Mouse (Mus musculus) CH12.LX (cell line): Measurements from ENCODE around the gene Tmem72. TPM values are rescaled to one million over a fixed set of nuclear protein-coding genes. Genes with fewer than 3 reads are reported as not detected.

ENCODE experiments used
- DNase-seq: peaks from one replicate; pipeline ENCODE4 v3.0.0-alpha.2; 2013; ENCODE audit errors: extremely low read depth
- H3K27ac ChIP-seq: 2 replicates; pipeline ENCODE4 v1.5.1; 2012; ENCODE audit warnings: low read depth, mild to moderate bottlenecking, control low read depth, moderate library complexity; ENCODE audit not compliant: insufficient read depth
- H3K27me3 ChIP-seq: replicated peaks from 2 replicates; pipeline ENCODE3; 2012; ENCODE audit warnings: inconsistent platforms
- H3K36me3 ChIP-seq, 2 experiments: replicated peaks in 1 of 2; 2 replicates each; pipeline versions ENCODE3 to v1.6.1; 2012; ENCODE audit warnings: inconsistent platforms in 1 of 2, low read length in 1 of 2, mild to moderate bottlenecking in 1 of 2, mixed read lengths in 1 of 2, moderate library complexity in 1 of 2; ENCODE audit not compliant: control insufficient read depth in 1 of 2, insufficient read depth in 1 of 2
- H3K4me1 ChIP-seq, 2 experiments: 2 replicates each; pipeline ENCODE4 v1.6.1; 2012; ENCODE audit warnings: inconsistent platforms in 1 of 2, moderate library complexity in 1 of 2; ENCODE audit not compliant: insufficient read depth in 2 of 2, control insufficient read depth in 1 of 2
- H3K4me2 ChIP-seq: 2 replicates; pipeline ENCODE4 v1.6.1; 2012; ENCODE audit warnings: low read depth, mild to moderate bottlenecking, control low read depth; ENCODE audit not compliant: poor library complexity, insufficient read depth, severe bottlenecking
- H3K4me3 ChIP-seq, 3 experiments: fragments of 150-350 bp in 1 of 3; sonication (generic) in 1 of 3; replicated peaks in 1 of 3; 2 replicates each; pipeline versions ENCODE3 to v1.5.1; 2011 to 2012; ENCODE audit warnings: low read depth in 2 of 3, low read length in 2 of 3, mild to moderate bottlenecking in 2 of 3, moderate library complexity in 2 of 3, control low read depth in 1 of 3, improper control_type of control experiment in 1 of 3, inconsistent platforms in 1 of 3, mixed read lengths in 1 of 3; ENCODE audit not compliant: poor library complexity in 1 of 3
- H3K79me2 ChIP-seq: replicated peaks from 2 replicates; pipeline ENCODE4 v1.6.1; 2012; ENCODE audit warnings: mild to moderate bottlenecking, moderate library complexity; ENCODE audit not compliant: control insufficient read depth, poor library complexity, insufficient read depth, severe bottlenecking; ENCODE audit errors: extremely low read depth
- H3K9ac ChIP-seq: 2 replicates; pipeline ENCODE4 v1.6.1; 2012; ENCODE audit warnings: low read depth, mild to moderate bottlenecking, control low read depth, moderate library complexity; ENCODE audit not compliant: insufficient read depth
- H3K9me3 ChIP-seq: replicated peaks from 2 replicates; pipeline ENCODE3; 2012; ENCODE audit warnings: low read length, inconsistent platforms, mixed read lengths
- CTCF ChIP-seq, 2 experiments: IDR thresholded peaks in 1 of 2; conservative IDR thresholded peaks in 1 of 2; 2 replicates each; pipeline ENCODE4 v1.5.1; 2011 to 2012; ENCODE audit warnings: low read depth in 2 of 2, low read length in 2 of 2, improper control_type of control experiment in 1 of 2, inconsistent platforms in 1 of 2, mild to moderate bottlenecking in 1 of 2, moderate library complexity in 1 of 2
- E2F4 ChIP-seq: IDR thresholded peaks from 2 replicates; pipeline ENCODE4 v1.6.1; 2011; ENCODE audit warnings: low read depth, low read length, improper control_type of control experiment; ENCODE audit not compliant: insufficient replicate concordance
- EP300 ChIP-seq: IDR thresholded peaks from 2 replicates; pipeline ENCODE4 v1.6.1; 2011; ENCODE audit warnings: low read length, improper control_type of control experiment
- ETS1 ChIP-seq: conservative IDR thresholded peaks from 2 replicates; pipeline ENCODE4 v1.6.1; 2012; ENCODE audit warnings: low read depth, mild to moderate bottlenecking, inconsistent platforms, low read length, improper control_type of control experiment, moderate library complexity
- HCFC1 ChIP-seq: IDR thresholded peaks from 2 replicates; pipeline ENCODE4 v1.6.1; 2012; ENCODE audit warnings: low read depth, mild to moderate bottlenecking, inconsistent platforms, low read length, improper control_type of control experiment
- IRF4 ChIP-seq: IDR thresholded peaks from 2 replicates; pipeline ENCODE4 v1.6.1; 2014; ENCODE audit warnings: low read depth, mild to moderate bottlenecking, inconsistent platforms, low read length, improper control_type of control experiment
- JUN ChIP-seq: IDR thresholded peaks from 2 replicates; pipeline ENCODE4 v1.6.1; 2011; ENCODE audit warnings: low read depth, mild to moderate bottlenecking, low read length, improper control_type of control experiment, moderate library complexity; ENCODE audit not compliant: insufficient read depth
- JUND ChIP-seq: conservative IDR thresholded peaks from 2 replicates; pipeline ENCODE4 v1.6.1; 2011; ENCODE audit warnings: low read depth, low read length, improper control_type of control experiment
- MAX ChIP-seq: IDR thresholded peaks from 2 replicates; pipeline ENCODE4 v1.6.1; 2011; ENCODE audit warnings: low read length, improper control_type of control experiment
- MEF2A ChIP-seq: IDR thresholded peaks from 2 replicates; pipeline ENCODE4 v1.6.1; 2014; ENCODE audit warnings: low read depth, mild to moderate bottlenecking, inconsistent platforms, low read length, improper control_type of control experiment, borderline replicate concordance
- MXI1 ChIP-seq: IDR thresholded peaks from 2 replicates; pipeline ENCODE4 v1.6.1; 2011; ENCODE audit warnings: mild to moderate bottlenecking, low read depth, low read length, improper control_type of control experiment
- MYC ChIP-seq: IDR thresholded peaks from 2 replicates; pipeline ENCODE4 v1.6.1; 2011; ENCODE audit warnings: low read depth, mild to moderate bottlenecking, improper control_type of control experiment, low read length
- NRF1 ChIP-seq: IDR thresholded peaks from 2 replicates; pipeline ENCODE4 v1.6.1; 2014; ENCODE audit warnings: low read depth, mild to moderate bottlenecking, inconsistent platforms, low read length, improper control_type of control experiment, moderate library complexity
- PAX5 ChIP-seq: IDR thresholded peaks from 2 replicates; pipeline ENCODE4 v1.6.1; 2012; ENCODE audit warnings: low read length, inconsistent platforms, mixed read lengths
- POLR2A ChIP-seq: IDR thresholded peaks from 2 replicates; pipeline ENCODE4 v1.6.1; 2011; ENCODE audit warnings: low read depth, mild to moderate bottlenecking, improper control_type of control experiment, low read length
- POLR2AphosphoS2 ChIP-seq: IDR thresholded peaks from 2 replicates; pipeline ENCODE4 v1.6.1; 2011; ENCODE audit warnings: low read depth, low read length, improper control_type of control experiment
- RCOR1 ChIP-seq: conservative IDR thresholded peaks from 2 replicates; pipeline ENCODE4 v1.6.1; 2012; ENCODE audit warnings: low read depth, mild to moderate bottlenecking, inconsistent platforms, low read length, improper control_type of control experiment
- SIN3A ChIP-seq: IDR thresholded peaks from 2 replicates; pipeline ENCODE4 v1.6.1; 2012; ENCODE audit warnings: low read length, improper control_type of control experiment, inconsistent platforms
- SMC3 ChIP-seq: IDR thresholded peaks from 2 replicates; pipeline ENCODE4 v1.6.1; 2011; ENCODE audit warnings: low read depth, low read length, improper control_type of control experiment
- TBP ChIP-seq: conservative IDR thresholded peaks from 2 replicates; pipeline ENCODE4 v1.6.1; 2011; ENCODE audit warnings: low read depth, low read length, improper control_type of control experiment
- TCF12 ChIP-seq: IDR thresholded peaks from 2 replicates; pipeline ENCODE4 v1.6.1; 2014; ENCODE audit warnings: low read depth, mild to moderate bottlenecking, inconsistent platforms, low read length, improper control_type of control experiment
- USF2 ChIP-seq: conservative IDR thresholded peaks from 2 replicates; pipeline ENCODE4 v1.6.1; 2011; ENCODE audit warnings: low read depth, low read length, improper control_type of control experiment
- ZC3H11A ChIP-seq: IDR thresholded peaks from 2 replicates; pipeline ENCODE4 v1.6.1; 2012; ENCODE audit warnings: low read depth, mild to moderate bottlenecking, inconsistent platforms, low read length, improper control_type of control experiment
- ZKSCAN1 ChIP-seq: IDR thresholded peaks from 2 replicates; pipeline ENCODE4 v1.6.1; 2012; ENCODE audit warnings: low read depth, inconsistent platforms, low read length, improper control_type of control experiment, borderline replicate concordance
- ZNF384 ChIP-seq: IDR thresholded peaks from 2 replicates; pipeline ENCODE4 v1.6.1; 2012; ENCODE audit warnings: low read depth, low read length, improper control_type of control experiment, inconsistent platforms
- dilution Hi-C: fragments of 300-500 bp; cut with MboI; formaldehyde crosslinking; loops from 2 replicates; pipeline ENCODE4 v1.14.3; 2020; ENCODE audit warnings: low sequenced_read_pairs; ENCODE audit not compliant: extremely low pct_unique_long_range_greater_than_20kb, extremely low pct_ligation_motif_present
- in situ Hi-C: fragments of 300-500 bp; cut with MboI; formaldehyde crosslinking; loops from 3 replicates; pipeline ENCODE4 v1.14.3; 2019; ENCODE audit warnings: low sequenced_read_pairs, low pct_ligation_motif_present, low pct_unique_long_range_greater_than_20kb, mixed read lengths
- polyA plus RNA-seq: library from polyadenylated mRNA; unstranded; fragments of >175 nt; gene quantifications from 2 replicates; pipeline ENCODE4 v1.2.1, GENCODE M21; 2012; ENCODE audit warnings: low read depth; ENCODE audit not compliant: insufficient read length
- total RNA-seq, 2 experiments: library from RNA; depleted of rRNA; stranded (reverse); fragments of 300-350 nt in 1 of 2; fragments of >200 nt in 1 of 2; gene quantifications; 2 replicates each; pipeline ENCODE4 v1.2.3; 2012 to 2014

Gene Tmem72
- total and polyA plus RNA-seq, 3 experiments, result 0.01 to 0.04 (median 0.01) TPM

DNA sequence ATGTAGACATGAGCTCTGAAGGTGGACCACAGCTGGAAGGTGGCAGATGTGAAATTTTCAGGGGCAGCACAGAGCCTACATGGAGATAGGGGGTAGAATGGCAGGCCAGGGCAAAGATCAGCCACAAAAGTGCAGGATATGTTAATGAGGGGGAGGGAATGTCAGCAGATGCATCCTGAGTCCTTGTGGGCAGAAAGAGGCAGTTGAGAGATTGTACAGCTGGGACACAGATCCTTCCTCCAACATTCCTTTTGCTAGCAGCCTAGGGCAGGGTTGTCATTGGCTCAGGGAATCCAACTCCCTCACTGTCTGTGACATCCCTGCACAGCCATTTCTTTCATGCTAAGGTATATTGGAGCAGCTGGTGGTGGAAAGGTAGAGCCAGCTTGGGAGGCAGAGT lies 15.9 kb downstream of the Tmem72 start:
- DNase-seq, result no peak
- no peak overlapping the region for H3K4me3 ChIP-seq
- H3K36me3 ChIP-seq, result no peaks in the 10 kb centered on the region
- no peak overlapping the region for H3K27ac ChIP-seq
- TF ChIP-seq POLR2AphosphoS2 (no peak), MYC (no peak), MXI1 (no peak), POLR2A (no peak), SIN3A (no peak), JUN (no peak), CTCF (conservative IDR thresholded peaks at IDR 0.05 in 1 of 2, IDR thresholded peaks at IDR 0.05 in 1 of 2; ENCODE audit: low read depth in 2 of 2, low read length in 2 of 2) (no peak), HCFC1 (no peak), E2F4 (no peak), IRF4 (no peak), TBP (no peak), ZNF384 (no peak), PAX5 (no peak)
- in situ Hi-C loops (no loop called here), dilution Hi-C loops (no loop called here)
- H3K79me2 ChIP-seq, result no peaks in the 10 kb centered on the region
- H3K27me3 ChIP-seq, result no peaks in the 10 kb centered on the region
- peaks cover 5 to 18% of the 10 kb centered on the region in 2 experiments for H3K4me1 ChIP-seq
- no peak overlapping the region for H3K4me2 ChIP-seq
- no peaks in the 10 kb centered on the region for H3K9me3 ChIP-seq
- H3K9ac ChIP-seq, result no peak overlapping the region

DNA sequence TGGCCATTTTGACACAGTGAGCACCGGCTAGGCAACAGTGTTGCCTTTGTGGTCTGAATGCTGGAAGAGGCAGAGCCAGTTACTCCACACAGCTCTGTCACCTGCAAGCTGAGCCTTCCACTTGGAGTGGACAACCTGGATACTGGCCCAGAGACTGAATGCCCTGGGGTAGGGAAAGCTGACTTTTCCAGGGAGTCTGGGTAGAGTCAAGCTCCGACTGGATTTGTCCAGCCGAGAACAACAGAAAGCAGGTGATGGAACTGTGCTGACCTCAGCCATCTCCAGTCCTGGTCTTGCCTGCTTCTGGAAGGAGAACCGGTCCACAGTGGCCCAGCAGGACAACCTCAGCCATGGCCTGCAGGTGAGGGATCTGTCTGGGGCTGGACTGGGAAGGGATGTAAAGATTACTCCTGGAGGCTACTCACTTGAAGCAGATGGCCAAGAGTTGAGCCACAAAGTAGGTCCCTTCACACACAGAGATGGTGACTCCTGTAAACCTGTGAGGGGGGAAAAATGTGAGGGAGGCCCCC lies 18.8 kb downstream of the Tmem72 start:
- Histone ChIP-seq H3K36me3 (no peaks in the 10 kb centered on the region), H3K27me3 (no peaks in the 10 kb centered on the region), H3K9me3 (no peaks in the 10 kb centered on the region), H3K4me3 (no peak overlapping the region), H3K4me2 (no peak overlapping the region), H3K27ac (no peak overlapping the region), H3K79me2 (no peaks in the 10 kb centered on the region), H3K4me1 (peaks cover 16 to 39% of the 10 kb centered on the region in 2 experiments), H3K9ac (no peak overlapping the region)
- dilution Hi-C loops, result no loop called here
- no peak for TF ChIP-seq JUN
- no peak for TF ChIP-seq MAX
- TF ChIP-seq MYC, result no peak
- TF ChIP-seq CTCF (conservative IDR thresholded peaks at IDR 0.05 in 1 of 2, IDR thresholded peaks at IDR 0.05 in 1 of 2; ENCODE audit: low read depth in 2 of 2, low read length in 2 of 2), result no peak
- no peak for TF ChIP-seq USF2
- in situ Hi-C loops, result loop anchor here (5.0 kb wide), 1 partner anchor 46 kb away; the partner anchor contains the start of gene Depp1
- no peak for DNase-seq

DNA sequence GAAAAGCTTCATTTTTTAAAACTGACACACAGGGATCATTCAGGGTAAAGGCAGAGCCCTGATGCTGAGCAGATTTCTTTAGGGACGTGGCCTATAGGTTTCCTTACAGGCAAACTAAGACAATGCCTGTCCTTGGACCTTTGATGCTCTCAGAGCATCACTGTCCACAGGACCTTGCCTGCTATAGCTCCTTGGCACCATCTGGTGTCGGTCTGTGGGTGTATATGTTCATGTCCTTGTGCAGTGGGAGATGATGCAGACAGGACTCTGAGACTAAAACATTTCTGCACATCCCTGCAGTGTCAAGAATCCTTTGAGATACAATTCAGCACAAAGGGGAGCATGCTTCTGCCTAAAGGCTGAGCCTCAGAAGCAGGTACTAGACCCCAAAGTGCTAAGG lies 19.3 kb downstream of the Tmem72 start:
- no peak overlapping the region for H3K9ac ChIP-seq
- peak; percentile 98 for TF ChIP-seq ZC3H11A
- TF ChIP-seq NRF1, result 0 out of 2 replicates have a peak, but pooled peaks have one; percentile 21
- TF ChIP-seq EP300, result no peak
- TF ChIP-seq USF2, result no peak
- TF ChIP-seq ETS1, result no peak
- no peak for TF ChIP-seq JUN
- no peak; the same call in 1 of the 2 replicates for TF ChIP-seq RCOR1
- no peak for TF ChIP-seq ZKSCAN1
- TF ChIP-seq SIN3A, result peak; percentile 34; the same call in 1 of the 2 replicates
- no peak for TF ChIP-seq POLR2AphosphoS2
- peak; percentile 41; the same call in 1 of the 2 replicates for TF ChIP-seq JUND
- peak; percentile 100 for TF ChIP-seq SMC3
- no peak for TF ChIP-seq TCF12
- no peak for TF ChIP-seq ZNF384
- TF ChIP-seq MXI1, result no peak
- TF ChIP-seq IRF4, result peak; percentile 58
- peak; percentile 48; the same call in 1 of the 2 replicates for TF ChIP-seq MEF2A

More for the DNA sequence above, 19.3 kb downstream of the Tmem72 start:
- H3K27me3 ChIP-seq, result no peaks in the 10 kb centered on the region
- dilution Hi-C loops (no loop called here), in situ Hi-C loops (loop anchor here (5.0 kb wide), 1 partner anchor 45 kb away; the partner anchor contains the start of gene Depp1)
- peaks cover 16 to 41% of the 10 kb centered on the region in 2 experiments for H3K4me1 ChIP-seq
- no peak overlapping the region for H3K27ac ChIP-seq
- no peak overlapping the region for H3K4me3 ChIP-seq
- H3K4me2 ChIP-seq, result no peak overlapping the region
- no peaks in the 10 kb centered on the region for H3K9me3 ChIP-seq
- no peaks in the 10 kb centered on the region for H3K36me3 ChIP-seq
- H3K79me2 ChIP-seq, result no peaks in the 10 kb centered on the region
- DNase-seq, result peak; percentile 62
